Mouse (Mus musculus) cerebellum, postnatal 10 days (tissue): ENCODE measurements around the gene Zp1.

Experiments
- DNase-seq, 2 experiments: peaks; one replicate each; pipeline ENCODE4 v3.0.0; 2021; ENCODE audit warnings: mixed read lengths in 2 of 2

Gene Zp1

DNA sequence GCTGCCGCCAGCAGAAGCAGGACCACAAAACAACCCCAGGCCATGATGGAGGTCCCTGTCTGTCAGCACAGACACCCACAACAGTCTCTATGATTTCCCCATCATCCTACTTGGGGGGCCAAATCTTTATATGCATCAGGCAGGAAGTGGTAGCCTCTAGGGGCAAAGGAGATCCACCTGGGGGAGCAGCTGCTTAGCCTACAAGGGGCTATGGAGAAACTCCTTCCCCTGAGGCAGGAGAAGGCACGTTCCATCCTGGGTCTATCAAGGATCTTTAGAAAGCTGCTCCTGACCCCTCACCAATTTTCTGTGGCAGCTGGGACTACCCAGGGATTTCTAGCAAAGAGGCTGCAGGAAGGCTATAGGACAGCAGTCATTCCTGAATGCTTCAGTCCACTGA is at the start of gene Zp1:
Gene Zp1 (minus strand): TSS at position 101 of the 400 bp plus-strand sequence.
- DNase-seq = no peak

DNA sequence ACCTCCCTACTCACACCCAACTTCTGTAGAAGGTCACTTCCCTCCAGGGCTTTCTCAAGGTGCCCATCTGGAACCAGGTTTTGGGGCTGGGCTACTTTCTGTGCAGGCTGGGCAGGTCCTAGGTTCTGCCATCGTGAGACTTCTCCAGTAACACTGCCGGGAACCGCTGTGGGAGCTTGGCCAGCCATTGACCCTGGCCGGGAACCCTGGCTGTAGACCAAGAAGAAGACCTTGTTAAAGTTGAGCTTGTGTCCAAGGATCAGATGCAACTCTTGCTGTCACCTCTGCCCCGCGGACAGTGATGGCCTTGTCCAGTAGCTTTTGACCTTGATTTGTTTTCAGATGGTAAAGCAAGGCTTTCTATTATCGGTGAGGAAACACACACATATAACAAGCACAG is 48.1 kb upstream of the Zp1 start:
- DNase-seq = no peak

DNA sequence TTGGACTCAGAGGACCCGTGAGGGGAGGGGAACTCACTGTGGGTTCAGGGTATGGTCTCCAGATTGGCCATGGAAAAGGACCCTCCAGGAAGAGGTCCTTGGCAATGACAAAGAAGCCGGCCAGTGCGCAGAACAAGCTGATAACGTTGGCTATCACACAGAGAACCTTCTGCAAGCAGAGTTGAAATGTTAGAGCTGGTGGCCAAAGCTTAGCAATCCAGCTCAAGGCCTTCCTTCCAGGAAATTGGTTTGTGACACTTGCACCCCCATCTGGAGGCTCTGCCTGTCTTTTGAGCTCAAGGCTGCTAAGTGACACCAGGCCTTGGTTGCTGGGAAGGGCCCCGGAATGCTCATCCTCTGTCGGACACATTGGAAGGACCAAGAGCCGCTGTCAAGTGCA is 45.3 kb upstream of the Zp1 start:
- DNase-seq = no peak

DNA sequence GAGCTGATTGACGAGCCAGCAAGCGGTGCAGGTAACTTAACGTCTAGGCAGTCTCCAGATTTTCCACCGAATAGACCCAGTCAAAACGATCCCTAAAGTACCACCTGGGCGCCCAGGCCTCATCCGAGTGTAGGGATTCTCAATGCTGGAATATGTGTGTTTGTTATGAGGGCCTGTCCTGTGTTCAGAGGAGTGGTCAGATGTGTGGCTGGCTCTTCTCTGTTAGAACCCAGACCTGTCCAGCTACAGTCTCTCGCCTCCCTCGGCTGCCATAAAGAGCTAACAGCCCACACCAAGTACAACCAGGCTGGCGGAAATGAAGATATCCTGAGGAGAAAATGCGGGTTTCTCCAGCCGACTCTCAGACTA is 39.5 kb upstream of the Zp1 start:
- no peak for DNase-seq

DNA sequence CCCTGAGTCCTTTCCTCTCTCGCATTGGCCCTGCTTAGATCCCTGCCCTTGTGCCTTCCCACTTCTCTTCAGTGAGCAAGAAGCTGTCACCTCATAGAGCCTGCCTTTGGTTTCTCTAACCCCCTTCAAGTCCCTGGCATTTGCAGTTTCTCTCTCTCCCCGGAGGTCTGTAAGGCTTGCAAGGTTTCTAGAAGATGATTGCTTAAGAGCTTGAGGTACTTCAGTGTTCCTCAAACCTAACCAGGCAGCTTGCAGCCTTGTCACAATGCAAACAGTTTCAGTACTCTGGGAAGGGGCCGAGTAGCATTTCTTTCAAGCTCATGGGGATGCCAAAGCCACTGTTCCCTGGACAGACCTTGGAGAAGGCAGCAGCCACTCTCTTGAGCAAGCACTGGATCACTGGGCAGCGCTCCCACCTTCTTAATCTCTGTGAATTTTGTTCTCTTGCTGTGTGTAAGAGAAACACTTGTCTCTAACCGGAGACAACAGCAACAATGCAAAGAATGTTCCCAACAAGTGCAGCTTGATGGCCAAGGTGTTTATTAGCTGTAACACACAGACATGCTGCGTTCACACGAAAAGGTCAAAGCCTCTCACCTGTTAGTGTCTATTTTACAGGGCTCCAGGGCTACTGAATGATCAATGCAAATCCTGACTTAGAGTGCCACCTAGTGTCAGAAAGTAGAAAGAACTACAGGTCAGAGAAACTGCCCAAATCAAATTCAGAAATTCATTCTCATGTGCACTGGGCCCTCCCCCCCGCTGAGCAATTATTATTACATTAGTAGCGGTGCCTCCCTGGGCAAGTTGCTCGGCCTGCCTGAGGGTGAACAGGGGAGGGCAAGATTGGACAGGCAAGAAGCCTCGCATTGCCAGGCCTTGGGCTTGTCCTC is 38.9 kb upstream of the Zp1 start:
- DNase-seq = peak; percentile 80 to 91

DNA sequence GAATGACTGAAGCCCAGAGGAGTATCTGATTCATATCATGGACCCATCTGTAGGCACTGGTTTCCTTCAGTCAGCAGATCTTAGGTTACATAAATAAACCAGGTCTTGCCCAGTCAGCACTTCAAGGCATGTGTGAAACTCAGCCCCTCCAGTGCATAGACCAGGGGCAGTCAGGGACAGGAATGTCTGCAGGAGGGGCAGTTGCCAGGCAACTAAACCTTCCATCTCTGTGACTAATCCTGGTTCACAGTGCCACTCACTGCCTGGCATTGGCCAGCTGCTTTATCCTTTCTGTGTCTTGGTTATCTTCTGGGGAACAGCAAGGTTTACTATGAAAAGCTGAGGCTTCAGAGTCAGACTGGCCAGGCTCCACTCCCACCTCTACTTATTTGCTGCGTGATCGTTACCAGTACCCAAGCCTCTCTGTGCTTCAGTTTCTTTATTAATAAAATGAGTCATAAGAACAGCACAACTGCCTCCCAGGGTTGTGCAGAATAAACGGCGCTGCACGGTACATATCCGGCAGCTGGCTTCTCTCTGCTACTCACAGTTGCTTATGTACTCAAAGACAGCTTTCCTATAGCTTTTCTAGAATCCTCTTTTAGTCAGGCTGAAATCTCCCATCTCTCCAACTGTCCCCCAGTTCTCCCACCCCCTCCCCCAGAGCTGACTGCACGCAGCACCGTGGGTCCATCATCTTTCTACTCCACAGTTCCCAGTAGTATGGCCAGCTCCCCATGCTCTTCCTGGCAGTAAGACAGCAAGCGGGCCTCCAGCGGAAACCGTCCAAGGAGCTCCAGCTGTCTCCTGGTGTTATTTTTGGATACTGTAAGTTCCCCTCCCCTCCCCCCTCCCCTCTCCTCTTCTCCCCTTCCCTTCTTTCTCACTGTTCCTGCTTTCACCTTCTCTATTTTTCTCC is 31.8 kb upstream of the Zp1 start:
- DNase-seq = peak; percentile 48 to 53

DNA sequence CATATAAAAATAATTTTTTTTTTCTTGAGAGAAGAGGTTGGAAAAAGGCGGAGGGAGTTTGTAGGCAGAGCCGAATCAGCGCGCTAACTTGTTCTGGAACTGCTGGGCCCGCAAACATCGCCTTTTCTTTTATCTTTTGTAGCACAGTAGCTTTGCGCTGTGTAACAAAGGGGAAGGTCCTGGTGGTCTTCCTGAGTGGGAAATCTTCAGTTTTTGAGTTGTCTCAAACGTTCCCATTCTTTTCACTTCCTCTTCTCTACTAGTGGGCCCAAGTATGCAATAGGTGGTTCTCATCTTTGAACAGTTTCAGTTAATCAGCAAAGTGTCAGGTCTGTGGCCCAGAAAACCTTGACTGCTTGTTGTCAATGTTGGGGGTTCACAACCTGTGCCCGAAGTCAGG is 29.1 kb upstream of the Zp1 start:
- no peak for DNase-seq

DNA sequence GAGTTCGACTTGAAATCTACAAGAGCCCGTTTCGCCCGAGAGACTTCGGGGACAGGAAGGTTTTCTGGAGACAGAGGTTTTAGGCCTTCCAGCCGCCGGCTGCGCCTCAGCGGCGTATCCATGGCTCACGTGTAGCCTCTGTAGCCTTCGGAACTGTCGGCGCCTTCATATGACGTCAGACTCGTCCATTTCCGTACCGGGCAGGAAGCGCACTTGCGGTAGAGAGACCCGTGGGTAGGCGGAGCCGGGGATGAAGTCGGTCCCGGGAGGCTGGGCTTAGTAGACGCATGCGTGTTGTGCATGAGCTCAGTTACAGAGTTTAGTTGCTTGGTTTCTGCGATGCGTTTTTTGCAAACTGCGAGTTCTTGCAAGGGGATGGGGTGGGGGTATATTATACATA is 28.7 kb upstream of the Zp1 start, which contains the start of gene Ccdc86:
Gene Ccdc86 (minus strand): TSS at position 155 of the 400 bp plus-strand sequence.
- DNase-seq = peak; percentile 98 to 99

DNA sequence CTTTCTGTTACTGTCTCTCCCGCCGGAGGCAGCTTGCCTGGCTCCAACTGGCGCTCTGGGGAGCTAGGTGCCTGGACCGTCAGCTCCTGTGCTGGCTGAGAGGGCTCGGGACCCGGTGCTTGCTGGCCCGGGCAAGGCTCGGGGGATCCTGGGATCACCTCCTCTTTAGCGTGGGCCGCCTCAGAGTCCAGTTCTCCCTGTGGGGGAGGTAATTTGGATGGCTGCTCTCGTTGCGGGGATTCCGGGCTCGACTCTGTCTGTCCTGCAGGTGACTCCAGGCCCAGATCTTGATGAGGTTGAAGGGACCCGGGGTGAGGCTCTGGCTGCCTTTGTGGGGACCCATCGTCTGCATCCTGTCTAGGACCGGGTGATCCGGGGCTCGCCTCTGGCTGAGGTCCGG is 28.0 kb upstream of the Zp1 start:
- DNase-seq = peak; percentile 17 to 26

DNA sequence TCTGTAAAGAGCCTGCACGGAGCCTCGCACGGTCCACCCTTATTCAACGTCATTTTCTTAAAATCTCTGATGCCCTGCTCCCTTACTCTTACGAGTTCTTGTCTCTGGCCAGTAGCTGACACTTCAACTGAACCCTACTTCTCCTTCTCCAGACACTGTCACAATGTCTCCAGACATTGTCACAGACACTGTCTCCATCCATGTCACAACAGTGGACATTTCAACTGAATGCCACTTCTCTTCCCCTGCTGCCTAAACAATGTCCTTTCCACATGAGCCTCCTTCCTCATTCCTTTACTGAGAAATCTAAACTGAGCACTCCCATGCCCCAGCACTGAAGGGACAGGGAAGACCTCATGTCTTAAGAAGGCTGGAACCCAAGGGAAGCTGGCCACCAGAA is 26.8 kb upstream of the Zp1 start:
- no peak for DNase-seq

DNA sequence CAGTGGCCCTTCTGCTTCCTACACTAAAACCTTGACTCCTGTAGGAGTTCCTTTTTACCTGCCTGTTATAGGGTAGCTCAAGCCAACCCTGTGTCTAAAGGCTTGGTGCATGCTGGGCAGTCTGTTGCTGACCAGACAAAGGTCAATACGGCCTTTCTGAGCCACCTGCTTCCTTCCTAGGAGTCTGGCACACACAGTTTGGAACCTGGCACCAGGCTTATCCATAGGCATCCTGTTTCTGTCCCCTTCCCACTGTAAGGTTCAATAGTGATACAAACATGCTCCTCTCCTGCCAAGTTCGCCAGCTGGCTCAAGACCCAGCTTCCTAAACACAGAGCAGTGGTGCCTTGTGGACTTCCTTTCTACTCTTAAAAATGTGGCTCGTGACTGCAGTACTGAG is 26.1 kb upstream of the Zp1 start:
- peak; percentile 38 to 56 for DNase-seq

DNA sequence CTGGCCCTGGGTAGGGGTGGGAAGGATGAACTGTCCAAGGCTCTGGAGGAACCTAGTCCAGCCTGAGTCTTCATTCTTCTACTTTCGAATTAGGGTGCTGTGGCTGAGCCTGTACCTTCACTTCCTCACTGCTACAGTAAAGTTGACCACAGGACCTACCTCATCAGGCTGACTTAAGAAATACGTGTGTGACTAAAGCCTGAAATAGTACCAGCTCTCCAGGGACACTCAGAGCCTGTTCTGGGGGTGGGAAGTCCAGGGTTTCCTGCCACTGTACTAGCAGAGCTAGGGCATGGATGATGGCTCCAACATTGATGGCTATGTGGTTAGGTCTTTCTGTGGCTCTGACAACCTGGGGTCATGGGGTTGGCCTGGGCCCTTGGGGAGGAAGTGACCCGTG is 23.5 kb upstream of the Zp1 start:
- DNase-seq = no peak

DNA sequence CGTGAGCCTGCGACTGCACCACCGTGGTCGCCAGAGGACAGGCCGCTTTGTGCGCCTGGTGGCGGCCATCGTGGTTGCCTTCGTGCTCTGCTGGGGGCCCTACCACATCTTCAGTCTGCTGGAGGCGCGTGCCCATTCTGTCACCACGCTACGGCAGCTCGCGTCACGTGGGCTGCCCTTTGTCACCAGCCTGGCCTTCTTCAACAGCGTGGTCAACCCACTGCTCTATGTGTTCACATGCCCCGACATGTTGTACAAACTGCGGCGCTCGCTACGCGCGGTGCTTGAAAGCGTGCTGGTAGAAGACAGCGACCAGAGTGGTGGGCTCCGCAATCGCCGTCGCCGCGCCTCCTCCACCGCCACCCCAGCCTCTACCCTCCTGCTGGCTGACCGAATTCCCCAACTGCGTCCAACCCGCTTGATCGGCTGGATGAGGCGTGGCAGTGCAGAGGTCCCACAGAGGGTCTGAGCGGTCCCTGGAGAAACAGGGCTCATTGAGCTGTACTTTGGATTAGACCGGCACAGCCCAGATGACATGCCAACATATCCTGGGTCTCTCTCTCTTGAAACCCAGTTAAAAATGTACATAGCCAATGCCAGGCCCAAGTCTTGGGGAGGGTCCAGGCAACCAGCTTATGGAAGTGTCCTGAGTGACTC is 20.5 kb upstream of the Zp1 start:
- DNase-seq = peak; percentile 52 to 59

DNA sequence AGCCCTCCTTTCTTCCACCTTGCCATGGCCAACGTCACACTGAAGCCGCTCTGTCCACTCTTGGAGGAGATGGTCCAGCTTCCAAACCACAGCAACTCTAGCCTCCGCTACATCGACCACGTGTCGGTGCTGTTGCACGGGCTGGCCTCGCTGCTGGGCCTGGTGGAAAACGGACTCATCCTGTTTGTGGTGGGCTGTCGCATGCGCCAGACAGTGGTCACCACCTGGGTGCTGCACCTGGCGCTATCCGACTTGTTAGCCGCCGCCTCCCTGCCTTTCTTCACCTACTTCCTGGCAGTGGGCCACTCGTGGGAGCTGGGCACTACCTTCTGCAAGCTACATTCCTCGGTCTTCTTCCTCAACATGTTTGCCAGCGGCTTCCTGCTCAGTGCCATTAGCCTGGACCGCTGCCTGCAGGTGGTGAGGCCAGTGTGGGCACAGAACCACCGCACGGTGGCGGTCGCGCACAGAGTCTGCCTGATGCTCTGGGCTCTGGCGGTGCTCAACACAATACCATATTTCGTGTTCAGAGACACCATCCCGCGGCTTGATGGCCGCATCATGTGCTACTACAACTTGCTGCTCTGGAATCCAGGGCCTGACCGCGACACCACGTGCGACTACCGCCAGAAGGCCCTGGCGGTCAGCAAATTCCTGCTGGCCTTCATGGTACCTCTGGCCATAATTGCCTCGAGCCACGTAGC is 19.8 kb upstream of the Zp1 start:
- DNase-seq = peak; percentile 92 to 94

DNA sequence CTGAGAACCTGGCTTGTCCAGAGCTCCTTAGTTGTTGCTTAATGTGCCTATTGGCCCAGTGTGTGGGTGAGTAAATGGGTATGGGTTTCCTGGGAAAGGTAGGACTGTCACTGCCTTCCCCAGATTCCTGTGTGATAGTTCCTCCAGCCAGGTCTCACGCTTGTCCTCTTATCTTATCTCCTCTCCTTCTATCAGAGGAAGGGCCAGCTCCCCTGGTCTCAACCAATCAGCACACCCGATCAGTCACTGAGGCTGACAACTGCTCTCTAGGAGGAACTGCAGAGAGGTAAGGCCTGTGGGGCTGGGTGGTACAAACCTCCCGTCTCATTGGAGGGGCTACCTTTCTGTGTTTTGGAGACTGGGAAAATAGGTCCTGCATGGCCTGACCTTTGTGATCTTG is 18.3 kb upstream of the Zp1 start:
- no peak for DNase-seq

DNA sequence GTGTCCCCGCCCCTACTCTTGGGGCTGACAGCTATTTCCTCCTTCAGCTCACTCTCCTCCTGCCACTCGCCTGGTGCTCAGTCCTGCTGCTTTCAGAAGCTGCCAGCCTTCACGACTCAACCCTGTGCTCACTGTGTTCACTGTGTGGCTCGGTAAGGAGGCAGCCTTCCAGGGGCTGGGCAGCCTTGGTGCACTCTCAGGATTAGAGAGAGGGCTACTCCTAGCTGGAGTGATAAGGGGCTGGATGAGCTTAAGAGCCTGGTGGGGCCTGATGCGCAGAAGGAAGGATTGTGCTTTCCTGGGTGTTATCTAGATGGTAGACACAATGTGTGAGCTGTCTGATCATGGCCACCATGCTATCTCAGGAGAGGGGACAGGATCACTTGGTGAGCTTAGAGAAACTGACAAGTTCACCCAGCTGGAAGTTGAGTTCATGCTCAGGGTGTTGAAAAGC is 16.7 kb upstream of the Zp1 start, which contains the start of gene Ptgdr2:
Gene Ptgdr2 (plus strand): TSS at position 51 of the 454 bp plus-strand sequence.
- DNase-seq = no peak

DNA sequence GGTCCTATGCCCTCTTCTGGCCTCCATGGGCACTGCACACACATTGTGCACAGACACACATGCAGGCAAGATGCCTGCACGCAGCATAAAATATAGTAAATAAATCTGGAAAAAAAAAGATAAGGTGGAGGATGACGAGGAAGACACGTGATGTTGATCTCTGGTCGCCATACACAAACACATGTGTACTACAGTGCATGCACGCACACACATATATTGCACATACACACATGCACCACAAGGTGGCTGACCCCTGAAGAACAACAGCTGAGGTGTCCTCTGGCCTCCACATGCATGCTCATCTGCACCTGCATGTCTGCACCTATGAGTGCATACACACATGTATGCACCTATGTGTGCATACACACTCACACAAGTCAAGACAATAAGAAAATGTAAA is 15.6 kb upstream of the Zp1 start:
- no peak for DNase-seq

DNA sequence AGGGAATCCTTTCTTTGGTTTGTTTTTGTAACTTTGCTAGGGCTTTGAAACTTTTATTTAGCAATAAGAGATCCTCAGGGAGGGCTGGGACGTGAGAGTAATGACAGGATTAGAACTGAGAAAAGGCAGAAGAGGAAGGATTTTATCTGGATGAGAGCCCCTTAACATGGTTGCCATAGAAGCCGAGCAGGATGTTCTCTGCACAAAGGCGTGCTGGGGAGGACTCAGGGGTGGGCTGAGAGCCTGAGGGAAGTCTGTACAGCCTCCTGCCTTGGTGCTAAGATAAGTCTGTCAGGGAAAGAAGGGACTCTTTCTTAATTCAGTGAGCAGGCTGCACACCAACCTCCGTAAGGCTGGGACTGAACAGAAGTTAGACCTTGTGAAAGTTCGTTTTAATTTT is 14.6 kb upstream of the Zp1 start:
- DNase-seq = no peak

DNA sequence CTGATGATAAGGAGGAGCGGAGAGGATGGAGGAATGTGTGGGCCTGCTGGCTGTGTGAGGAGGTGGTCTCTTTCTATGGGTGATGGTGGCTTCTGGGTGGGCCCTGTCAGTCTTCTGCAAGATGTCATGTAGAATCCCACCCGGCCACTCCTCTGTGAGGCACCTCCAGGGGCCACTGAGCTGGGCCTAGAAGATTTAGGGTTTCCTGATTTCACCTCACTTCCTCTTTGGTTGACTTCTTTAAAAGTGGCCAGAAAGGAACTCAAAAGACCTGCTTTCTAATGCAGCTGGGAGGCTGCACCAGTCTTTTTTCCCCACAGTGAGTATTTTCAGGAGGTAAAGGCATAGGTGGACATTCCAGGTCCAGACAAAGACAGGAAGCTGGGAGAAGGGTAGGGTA is 10.2 kb upstream of the Zp1 start:
- DNase-seq = no peak

DNA sequence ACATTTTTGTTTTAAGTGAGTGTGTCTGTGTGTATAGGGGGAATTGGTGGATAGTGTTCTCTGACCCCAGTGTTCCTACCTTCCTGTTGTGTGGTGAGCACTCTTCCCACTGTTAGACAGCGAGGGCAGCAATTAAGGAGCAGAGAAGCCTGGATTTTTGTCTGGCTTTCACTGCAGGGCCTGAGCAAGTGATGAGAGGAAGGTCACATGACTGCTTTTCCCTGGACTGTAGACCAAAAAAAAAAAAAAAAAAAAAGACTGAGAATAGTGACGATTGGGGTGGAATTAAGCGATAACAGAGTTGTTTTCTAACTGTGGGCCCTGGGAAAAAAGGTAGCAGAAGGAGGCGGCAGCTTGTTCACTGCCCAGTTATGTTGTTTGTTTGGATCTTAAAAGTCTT is 6.2 kb upstream of the Zp1 start:
- DNase-seq = no peak

DNA sequence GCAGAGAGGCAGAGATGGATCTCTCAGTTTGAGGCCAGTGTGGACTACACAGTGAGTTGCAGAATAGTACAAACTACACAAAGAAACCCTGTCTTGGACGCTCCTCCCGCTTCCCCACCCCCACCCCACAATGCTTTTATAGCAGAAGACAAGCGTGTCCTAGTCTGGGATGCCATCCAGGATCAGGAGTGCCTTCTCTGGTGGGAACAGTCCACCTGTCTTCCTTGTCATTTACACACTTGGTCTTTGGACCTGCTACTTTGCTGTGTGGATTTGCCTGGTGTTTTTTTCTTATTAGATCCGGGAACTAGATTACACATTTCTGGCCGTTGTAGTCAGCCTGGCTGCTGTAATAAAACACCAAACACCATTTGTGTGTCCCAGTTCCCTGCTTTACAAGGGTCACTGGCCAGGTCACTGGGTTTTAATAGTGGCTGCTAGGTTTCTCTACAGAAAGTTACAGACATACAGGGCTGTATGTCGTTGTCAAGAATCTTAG is 5.7 kb upstream of the Zp1 start:
- peak in 1 of 2 experiments; percentile 24 for DNase-seq

DNA sequence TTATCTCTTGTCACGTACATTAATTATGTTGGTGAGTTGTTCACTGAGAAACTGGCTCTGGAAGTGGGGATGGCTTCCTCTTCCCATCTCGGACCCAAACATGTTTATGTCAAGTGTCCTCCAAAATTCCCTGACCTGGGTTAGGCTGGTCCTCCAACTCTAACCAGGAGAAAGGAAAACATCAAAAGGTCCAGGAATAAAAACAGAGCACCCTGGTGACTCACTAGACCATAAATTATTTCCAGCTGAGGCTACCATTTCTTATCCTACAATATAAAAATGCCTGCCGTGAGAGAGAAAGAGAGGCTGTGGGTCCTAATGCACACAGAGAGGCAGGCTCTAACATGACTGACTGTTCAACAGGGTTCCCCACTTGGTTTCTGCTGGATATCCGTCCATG is 3.8 kb upstream of the Zp1 start:
- DNase-seq = no peak
